Mouse (Mus musculus): ENCODE measurements around the gene Gatad2a. TPM values are rescaled to one million over a fixed set of nuclear protein-coding genes. Genes with fewer than 3 reads are reported as not detected.

Gene Gatad2a
- polyA plus RNA-seq, 1 experiment from 2014 or later: 26.8 TPM

DNA sequence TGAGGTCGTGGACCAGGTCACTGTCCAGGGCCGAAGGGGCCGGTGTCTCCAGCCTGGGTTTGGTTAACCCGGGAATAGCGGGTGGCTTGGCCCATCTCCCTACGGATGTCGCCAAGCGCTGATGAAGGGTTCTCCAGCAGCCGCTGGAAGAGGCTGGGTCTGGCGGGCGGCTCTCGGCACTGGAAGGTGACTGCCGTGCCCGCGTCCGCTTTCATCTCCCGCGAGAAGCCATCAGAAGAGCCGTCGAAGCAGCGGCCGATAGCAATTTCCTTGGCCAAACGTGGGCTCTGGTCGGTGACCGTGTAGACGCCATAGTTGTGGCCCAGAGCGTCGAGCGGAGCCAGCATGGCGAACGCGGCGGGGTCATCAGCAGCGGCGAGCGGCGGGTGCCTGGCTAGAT lies 115.3 kb downstream of the Gatad2a start:
- H3K27ac ChIP-seq (ENCODE audit: low read length): no peak overlapping the region
- H3K4me1 ChIP-seq (ENCODE audit: control insufficient read depth, insufficient read depth, low read length): peaks cover 11% of the 10 kb centered on the region; the same call in 1 of the 2 replicates
- peak overlapping the region; percentile 49 for H3K4me3 ChIP-seq (ENCODE audit: low read length)
- no peak for ATAC-seq (replicated peaks; ENCODE audit: extremely low read depth, insufficient read depth, low FRiP score)
- H3K4me2 ChIP-seq (ENCODE audit: low read depth, low read length): peak overlapping the region; percentile 61
- WGBS: 11% methylated on average over 37 of the region's 37 CpGs
- no peaks in the 10 kb centered on the region for H3K36me3 ChIP-seq (ENCODE audit: control insufficient read depth, insufficient read depth)
- no peaks in the 10 kb centered on the region for H3K9me3 ChIP-seq (replicated peaks; ENCODE audit: control insufficient read depth, low read length)
- peaks cover 72% of the 10 kb centered on the region for H3K27me3 ChIP-seq (ENCODE audit: control insufficient read depth, insufficient read depth, low read length)
- H3K9ac ChIP-seq (ENCODE audit: low read length): no peak overlapping the region

DNA sequence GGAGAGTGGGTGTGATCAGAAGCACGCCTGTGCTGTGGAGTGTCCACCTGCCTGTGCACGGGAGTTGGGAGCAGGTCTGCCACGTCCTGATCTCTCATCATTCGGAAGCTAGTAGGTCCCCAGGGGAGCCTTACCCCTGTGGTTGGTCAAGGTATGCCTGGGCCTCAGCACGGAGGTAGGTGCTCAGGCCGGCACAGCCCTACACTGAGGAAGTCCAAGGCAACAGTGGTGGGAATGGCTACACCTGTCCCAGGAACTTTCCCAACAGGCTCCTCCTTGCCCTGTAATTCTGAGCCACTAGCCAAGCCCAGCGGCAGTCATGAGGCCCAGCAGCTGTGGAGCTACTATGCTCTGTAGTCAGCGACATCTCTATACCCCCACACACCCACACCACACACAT lies 116.5 kb downstream of the Gatad2a start:
- no peak overlapping the region for H3K9ac ChIP-seq (ENCODE audit: low read length)
- no peaks in the 10 kb centered on the region for H3K9me3 ChIP-seq (replicated peaks; ENCODE audit: control insufficient read depth, low read length)
- peaks cover 11% of the 10 kb centered on the region; the same call in 1 of the 2 replicates for H3K4me1 ChIP-seq (ENCODE audit: control insufficient read depth, insufficient read depth, low read length)
- no peak overlapping the region for H3K4me2 ChIP-seq (ENCODE audit: low read depth, low read length)
- peaks cover 61% of the 10 kb centered on the region for H3K27me3 ChIP-seq (ENCODE audit: control insufficient read depth, insufficient read depth, low read length)
- no peak overlapping the region for H3K27ac ChIP-seq (ENCODE audit: low read length)
- ATAC-seq (replicated peaks; ENCODE audit: extremely low read depth, insufficient read depth, low FRiP score): no peak
- no peak overlapping the region for H3K4me3 ChIP-seq (ENCODE audit: low read length)
- 58% methylated on average over 8 of the region's 8 CpGs for WGBS
- no peaks in the 10 kb centered on the region for H3K36me3 ChIP-seq (ENCODE audit: control insufficient read depth, insufficient read depth)

- Histone ChIP-seq H3K9me3 (replicated peaks; ENCODE audit: control insufficient read depth, low read length) (no peaks in the 10 kb centered on the region), H3K4me2 (ENCODE audit: low read depth, low read length) (no peak overlapping the region), H3K4me3 (ENCODE audit: low read length) (no peak overlapping the region), H3K9ac (ENCODE audit: low read length) (no peak overlapping the region), H3K27me3 (ENCODE audit: control insufficient read depth, insufficient read depth, low read length) (peaks cover 46% of the 10 kb centered on the region), H3K36me3 (ENCODE audit: control insufficient read depth, insufficient read depth) (no peaks in the 10 kb centered on the region), H3K27ac (ENCODE audit: low read length) (no peak overlapping the region), H3K4me1 (ENCODE audit: control insufficient read depth, insufficient read depth, low read length) (peaks cover 11% of the 10 kb centered on the region; the same call in 1 of the 2 replicates)
- ATAC-seq (replicated peaks; ENCODE audit: extremely low read depth, insufficient read depth, low FRiP score): no peak
- WGBS: 67% methylated on average over 3 of the region's 3 CpGs
Observed at GRCm38 (mm10) chr8:69877992-69878391, 118.2 kb downstream of the Gatad2a start.

DNA sequence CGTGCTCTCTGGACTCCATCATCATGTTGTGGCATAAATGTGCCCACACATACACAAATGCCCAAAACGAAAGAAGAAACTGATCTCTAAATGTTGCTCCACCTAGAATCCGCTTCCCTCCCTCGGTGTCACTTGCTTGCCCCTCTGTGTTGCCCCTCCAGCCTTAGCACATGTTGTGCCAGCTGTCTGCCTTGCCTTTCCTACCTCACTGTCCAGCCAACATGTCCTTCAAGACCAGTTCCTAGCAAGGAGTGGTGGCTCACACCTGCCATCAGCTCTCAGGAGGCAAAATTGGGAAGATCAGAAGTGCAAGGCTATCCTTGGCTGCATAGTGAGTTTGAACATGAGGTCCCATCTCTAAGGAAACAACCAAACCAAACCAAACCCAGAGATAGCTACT lies 118.8 kb downstream of the Gatad2a start:
- Histone ChIP-seq H3K4me2 (ENCODE audit: low read depth, low read length) (no peak overlapping the region), H3K36me3 (ENCODE audit: control insufficient read depth, insufficient read depth) (no peaks in the 10 kb centered on the region), H3K4me1 (ENCODE audit: control insufficient read depth, insufficient read depth, low read length) (peaks cover 11% of the 10 kb centered on the region; the same call in 1 of the 2 replicates), H3K9me3 (replicated peaks; ENCODE audit: control insufficient read depth, low read length) (no peaks in the 10 kb centered on the region), H3K4me3 (ENCODE audit: low read length) (no peak overlapping the region), H3K27me3 (ENCODE audit: control insufficient read depth, insufficient read depth, low read length) (peaks cover 40% of the 10 kb centered on the region), H3K27ac (ENCODE audit: low read length) (no peak overlapping the region), H3K9ac (ENCODE audit: low read length) (no peak overlapping the region)
- 86% methylated on average over 4 of the region's 4 CpGs for WGBS
- no peak for ATAC-seq (replicated peaks; ENCODE audit: extremely low read depth, insufficient read depth, low FRiP score)

DNA sequence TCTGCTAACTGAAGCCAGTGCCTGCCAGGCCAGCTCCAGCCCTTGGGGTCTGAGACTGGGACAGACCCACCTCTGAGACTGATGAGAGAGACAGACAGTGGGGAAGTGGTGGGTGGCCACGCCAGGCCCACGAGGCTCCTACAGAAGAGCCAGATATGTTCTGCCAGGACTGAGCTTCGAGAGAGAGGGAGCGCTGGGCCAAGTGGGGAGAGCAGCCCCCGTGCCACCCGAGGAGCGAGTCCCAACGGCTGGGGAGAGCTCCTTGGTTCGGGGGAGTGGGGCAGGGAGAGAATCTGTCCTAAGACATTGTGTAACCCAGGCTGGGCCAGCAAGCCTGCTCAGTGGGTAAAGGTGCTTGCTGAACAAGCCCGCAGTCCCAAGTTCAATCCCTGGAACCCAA lies 119.2 kb downstream of the Gatad2a start:
- Histone ChIP-seq H3K9me3 (replicated peaks; ENCODE audit: control insufficient read depth, low read length) (no peaks in the 10 kb centered on the region), H3K4me3 (ENCODE audit: low read length) (no peak overlapping the region), H3K9ac (ENCODE audit: low read length) (no peak overlapping the region), H3K4me2 (ENCODE audit: low read depth, low read length) (no peak overlapping the region), H3K27me3 (ENCODE audit: control insufficient read depth, insufficient read depth, low read length) (peaks cover 36% of the 10 kb centered on the region), H3K27ac (ENCODE audit: low read length) (no peak overlapping the region), H3K4me1 (ENCODE audit: control insufficient read depth, insufficient read depth, low read length) (peaks cover 7% of the 10 kb centered on the region; the same call in 1 of the 2 replicates), H3K36me3 (ENCODE audit: control insufficient read depth, insufficient read depth) (no peaks in the 10 kb centered on the region)
- WGBS: 76% methylated on average over 10 of the region's 10 CpGs
- no peak for ATAC-seq (replicated peaks; ENCODE audit: extremely low read depth, insufficient read depth, low FRiP score)

DNA sequence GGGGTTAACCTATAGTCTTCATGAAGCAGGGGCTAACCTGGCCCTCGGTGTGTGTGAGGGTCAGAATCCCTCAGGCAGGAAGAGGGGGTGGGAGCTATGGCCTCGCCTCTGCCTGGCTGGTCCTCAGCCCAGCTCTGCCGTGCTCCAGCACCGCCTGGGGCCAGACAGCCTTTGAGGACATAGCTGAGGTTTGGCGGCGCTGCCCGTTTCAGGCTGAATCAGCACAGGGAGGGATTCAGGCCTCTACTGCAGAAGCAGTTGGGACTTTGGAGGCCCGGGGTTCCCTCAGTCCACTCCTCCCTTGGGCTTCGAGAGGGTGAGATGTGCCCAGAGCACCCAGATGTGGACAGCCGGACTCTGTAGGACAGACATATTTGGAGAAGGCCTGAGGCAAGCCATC lies 120.1 kb downstream of the Gatad2a start:
- no peak for ATAC-seq (replicated peaks; ENCODE audit: extremely low read depth, insufficient read depth, low FRiP score)
- Histone ChIP-seq H3K4me1 (ENCODE audit: control insufficient read depth, insufficient read depth, low read length) (no peaks in the 10 kb centered on the region), H3K4me2 (ENCODE audit: low read depth, low read length) (no peak overlapping the region), H3K4me3 (ENCODE audit: low read length) (no peak overlapping the region), H3K9ac (ENCODE audit: low read length) (no peak overlapping the region), H3K27me3 (ENCODE audit: control insufficient read depth, insufficient read depth, low read length) (peaks cover 27% of the 10 kb centered on the region), H3K36me3 (ENCODE audit: control insufficient read depth, insufficient read depth) (no peaks in the 10 kb centered on the region), H3K9me3 (replicated peaks; ENCODE audit: control insufficient read depth, low read length) (no peaks in the 10 kb centered on the region), H3K27ac (ENCODE audit: low read length) (no peak overlapping the region)
- WGBS: 44% methylated on average over 10 of the region's 10 CpGs

DNA sequence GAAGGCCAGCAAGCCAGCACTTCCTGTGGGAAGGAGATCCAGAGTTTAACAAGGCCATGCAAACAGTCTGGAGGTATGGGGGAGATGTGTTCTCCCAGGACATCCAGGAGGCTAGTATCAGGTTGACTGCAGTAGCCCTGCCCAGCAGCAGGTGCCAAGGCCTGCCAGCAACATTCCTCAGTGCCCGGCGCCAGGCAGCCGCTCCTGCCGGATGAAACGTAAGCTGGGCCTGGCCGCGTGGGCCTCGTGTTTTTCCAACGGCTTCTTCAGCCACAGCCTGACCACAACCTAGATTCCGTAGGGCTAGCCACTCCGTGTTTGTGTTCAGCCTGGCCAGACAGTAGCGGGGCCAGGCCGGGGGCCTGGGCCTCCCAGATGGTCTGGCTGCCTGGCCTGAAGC lies 121.5 kb downstream of the Gatad2a start:
- Histone ChIP-seq H3K4me1 (ENCODE audit: control insufficient read depth, insufficient read depth, low read length) (no peaks in the 10 kb centered on the region), H3K4me3 (ENCODE audit: low read length) (no peak overlapping the region), H3K9me3 (replicated peaks; ENCODE audit: control insufficient read depth, low read length) (no peaks in the 10 kb centered on the region), H3K27me3 (ENCODE audit: control insufficient read depth, insufficient read depth, low read length) (peaks cover 13% of the 10 kb centered on the region), H3K27ac (ENCODE audit: low read length) (no peak overlapping the region), H3K9ac (ENCODE audit: low read length) (no peak overlapping the region), H3K4me2 (ENCODE audit: low read depth, low read length) (no peak overlapping the region), H3K36me3 (ENCODE audit: control insufficient read depth, insufficient read depth) (no peaks in the 10 kb centered on the region)
- 75% methylated on average over 13 of the region's 13 CpGs for WGBS
- ATAC-seq (replicated peaks; ENCODE audit: extremely low read depth, insufficient read depth, low FRiP score): no peak

DNA sequence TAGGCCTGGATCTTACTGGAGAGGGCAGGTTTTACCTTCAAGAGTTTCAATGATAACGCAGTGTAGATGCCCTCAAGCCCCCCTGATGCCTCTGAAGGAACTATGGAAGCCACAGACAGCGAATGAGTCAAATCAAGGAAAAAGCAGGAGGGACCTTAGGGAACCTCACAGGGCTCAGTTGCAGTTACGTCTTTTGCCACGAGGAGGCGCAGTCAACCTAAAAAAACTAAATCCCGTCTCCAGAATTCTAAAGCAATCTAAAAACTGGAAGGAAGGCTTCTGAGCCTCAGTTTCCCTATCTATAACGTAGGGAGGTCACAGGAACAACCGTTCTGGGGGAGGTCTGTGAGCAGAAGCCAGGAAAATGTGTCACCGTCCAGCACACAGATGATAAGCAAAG lies 122.0 kb downstream of the Gatad2a start:
- Histone ChIP-seq H3K4me3 (ENCODE audit: low read length) (no peak overlapping the region), H3K27me3 (ENCODE audit: control insufficient read depth, insufficient read depth, low read length) (peaks cover 8% of the 10 kb centered on the region), H3K9ac (ENCODE audit: low read length) (no peak overlapping the region), H3K36me3 (ENCODE audit: control insufficient read depth, insufficient read depth) (no peaks in the 10 kb centered on the region), H3K27ac (ENCODE audit: low read length) (no peak overlapping the region), H3K9me3 (replicated peaks; ENCODE audit: control insufficient read depth, low read length) (no peaks in the 10 kb centered on the region), H3K4me2 (ENCODE audit: low read depth, low read length) (no peak overlapping the region), H3K4me1 (ENCODE audit: control insufficient read depth, insufficient read depth, low read length) (no peaks in the 10 kb centered on the region)
- no peak for ATAC-seq (replicated peaks; ENCODE audit: extremely low read depth, insufficient read depth, low FRiP score)
- 11% methylated on average over 9 of the region's 9 CpGs for WGBS

GRCm38 (mm10) chr8:69870907-69871306 lies 125.3 kb downstream of the Gatad2a start:
- WGBS: 66% methylated on average over 6 of the region's 6 CpGs
- H3K9ac ChIP-seq (ENCODE audit: low read length): no peak overlapping the region
- no peak overlapping the region for H3K27ac ChIP-seq (ENCODE audit: low read length)
- ATAC-seq (replicated peaks; ENCODE audit: extremely low read depth, insufficient read depth, low FRiP score): no peak
- no peak overlapping the region for H3K4me2 ChIP-seq (ENCODE audit: low read depth, low read length)
- H3K27me3 ChIP-seq (ENCODE audit: control insufficient read depth, insufficient read depth, low read length): peaks cover 2% of the 10 kb centered on the region; the same call in 1 of the 2 replicates
- H3K9me3 ChIP-seq (replicated peaks; ENCODE audit: control insufficient read depth, low read length): no peaks in the 10 kb centered on the region
- H3K4me1 ChIP-seq (ENCODE audit: control insufficient read depth, insufficient read depth, low read length): no peaks in the 10 kb centered on the region; the same call in 1 of the 2 replicates
- no peak overlapping the region for H3K4me3 ChIP-seq (ENCODE audit: low read length)
- H3K36me3 ChIP-seq (ENCODE audit: control insufficient read depth, insufficient read depth): no peaks in the 10 kb centered on the region
